Mouse (Mus musculus) yolk sac, embryonic 10.5 days (tissue): ENCODE measurements around the gene Pcsk5.

Experiments
- DNase-seq: peaks from one replicate; pipeline ENCODE4 v3.0.0-alpha.2; 2017; ENCODE audit warnings: low spot score

The Pcsk5 gene

DNA sequence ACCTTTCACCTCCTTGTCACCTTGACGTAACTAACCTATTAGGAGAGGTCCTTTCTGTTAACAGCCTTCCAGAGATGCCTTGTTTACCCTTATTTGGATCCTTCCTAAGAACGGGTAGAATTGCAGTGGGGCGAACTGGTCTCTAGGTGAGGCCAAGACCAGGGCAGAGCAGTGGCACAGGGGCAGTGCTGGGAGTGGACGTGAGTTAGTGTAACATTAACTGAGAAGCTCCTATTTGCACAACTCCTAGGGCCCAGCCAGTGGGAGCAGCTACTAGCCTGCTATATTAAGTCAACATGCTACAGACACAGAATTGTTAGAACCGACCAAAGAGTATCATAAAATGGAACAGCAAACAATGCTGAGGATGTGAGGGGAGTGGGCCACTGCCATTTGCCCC lies 30.8 kb downstream of the Pcsk5 start:
- peak; percentile 16 for DNase-seq

DNA sequence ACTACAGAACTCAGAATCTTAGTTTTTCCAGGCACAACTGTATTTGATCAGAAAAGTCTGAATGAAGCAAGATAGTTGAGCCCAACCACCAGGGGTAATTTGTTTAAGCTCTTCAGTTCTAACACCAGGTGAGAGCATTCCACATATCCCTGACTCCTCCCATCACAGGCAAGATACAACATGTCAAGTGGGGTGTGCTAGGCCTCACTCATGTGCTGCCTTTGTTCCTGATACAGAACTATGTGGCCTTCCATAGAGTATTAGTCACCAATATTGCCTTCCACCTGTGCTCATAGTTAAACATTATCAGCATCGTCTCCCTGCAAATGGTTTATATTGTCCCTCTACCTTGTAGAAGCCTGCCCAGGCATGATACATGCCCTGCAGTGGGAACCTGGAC lies 36.6 kb downstream of the Pcsk5 start:
- DNase-seq, result no peak

DNA sequence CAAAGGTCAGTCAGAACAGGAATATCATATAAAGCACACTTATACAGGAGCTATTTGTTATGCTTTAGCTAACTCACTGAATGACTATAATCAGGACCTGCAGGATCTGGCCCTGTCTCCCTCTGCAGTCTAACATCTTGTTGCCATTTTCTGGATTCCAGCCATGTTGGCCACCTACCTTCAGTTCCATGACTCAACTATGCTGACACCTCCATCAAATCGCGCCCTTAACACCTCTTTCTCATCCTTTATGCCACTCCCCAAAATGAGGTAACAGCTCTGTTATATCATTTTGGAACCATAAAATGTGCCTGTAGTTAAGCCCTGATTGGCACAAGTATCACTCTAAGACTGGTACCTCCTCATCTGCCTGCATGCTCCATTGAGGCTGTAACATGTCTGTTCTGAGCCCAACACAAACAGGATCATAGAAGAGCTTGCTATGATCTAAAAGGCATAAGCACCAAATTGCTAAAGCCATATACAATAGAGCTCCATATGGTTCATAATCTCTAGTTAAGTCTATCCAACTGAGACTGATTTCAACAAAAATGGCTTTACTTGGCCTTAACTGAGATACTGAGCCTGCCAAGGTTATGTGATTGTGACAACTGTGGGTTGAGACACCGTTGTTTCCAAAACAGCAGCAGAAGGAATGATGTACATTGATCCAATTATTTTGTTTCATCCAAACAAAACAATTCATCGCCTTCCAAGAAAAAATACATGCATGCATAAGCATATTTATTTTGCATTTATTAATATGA lies 37.8 kb downstream of the Pcsk5 start:
- no peak for DNase-seq

DNA sequence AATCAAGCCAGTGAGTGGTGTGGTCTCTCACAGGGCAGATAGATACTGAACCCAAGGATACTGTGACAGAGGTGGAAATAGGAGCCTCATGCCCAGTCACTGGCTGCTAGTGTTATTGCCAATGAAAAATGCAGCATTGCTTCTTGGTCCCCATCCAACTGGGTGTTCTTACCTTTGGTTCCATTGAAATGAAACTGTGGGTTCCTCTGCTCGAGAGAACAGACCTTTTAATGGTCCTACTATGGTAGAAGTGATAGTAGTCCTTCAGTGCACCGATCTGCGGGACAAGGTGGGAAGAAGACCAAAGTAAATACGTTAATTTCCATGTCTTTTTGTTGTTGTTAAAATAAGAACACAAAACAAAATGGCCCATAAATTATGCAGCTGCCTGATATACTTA lies 44.0 kb downstream of the Pcsk5 start:
- no peak for DNase-seq

DNA sequence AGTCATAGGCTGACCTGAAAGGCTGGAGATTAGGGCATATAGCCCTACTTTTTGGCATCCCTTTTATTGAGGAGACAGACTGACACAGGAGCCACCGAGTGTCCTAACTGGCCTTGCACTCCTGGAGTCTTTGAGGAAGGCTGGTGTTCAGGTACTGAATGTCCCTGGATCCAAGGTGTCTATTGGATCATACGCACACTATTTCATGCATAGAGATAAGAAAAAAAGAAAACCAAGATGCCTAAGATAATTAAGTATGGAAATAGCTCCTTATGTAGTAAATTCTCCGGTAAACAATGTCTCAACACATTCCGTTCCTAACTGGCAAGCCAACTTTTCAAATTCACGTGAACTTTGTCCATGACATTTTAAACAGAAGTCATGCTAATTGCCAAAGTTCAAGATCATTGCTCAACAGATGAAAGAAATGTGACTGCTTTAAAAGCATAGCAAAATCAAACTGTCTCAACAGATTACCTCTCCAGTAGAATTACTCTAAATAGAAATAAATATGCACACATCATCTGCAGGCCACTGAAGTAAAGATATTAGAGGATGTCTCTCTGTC lies 45.9 kb downstream of the Pcsk5 start:
- no peak for DNase-seq

DNA sequence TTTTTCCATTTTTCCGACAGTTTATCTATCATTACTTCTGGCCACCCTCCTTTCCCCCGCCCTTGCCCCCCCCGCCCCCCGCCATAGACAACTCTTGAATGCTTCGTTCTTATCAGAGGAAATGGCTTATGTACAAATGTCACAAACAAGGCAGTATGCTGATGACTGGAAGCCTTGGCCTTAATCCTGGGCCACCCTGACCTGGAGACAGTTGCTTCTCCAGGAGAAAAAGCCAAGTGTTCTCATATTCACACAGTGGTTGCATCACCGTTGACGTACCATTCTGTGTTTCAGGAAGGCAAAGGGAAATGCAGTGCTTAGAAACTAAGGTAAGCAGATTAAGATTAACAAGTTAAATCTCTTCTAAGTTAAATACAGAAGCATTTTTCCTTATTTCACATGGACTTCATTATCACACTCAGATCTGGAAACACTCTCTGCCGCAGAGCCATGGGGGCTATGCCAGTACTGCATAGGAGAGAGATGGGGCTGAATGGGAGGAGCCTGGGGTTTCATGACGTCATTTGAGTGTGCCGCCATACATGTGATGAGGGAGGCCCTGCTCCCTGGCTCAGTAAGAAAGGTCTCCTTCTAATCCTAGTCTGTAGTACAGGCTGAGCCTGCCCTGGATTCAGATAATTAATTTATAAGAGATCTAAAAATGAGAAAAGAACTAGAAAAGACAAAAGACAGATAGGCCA lies 48.7 kb downstream of the Pcsk5 start:
- no peak for DNase-seq

DNA sequence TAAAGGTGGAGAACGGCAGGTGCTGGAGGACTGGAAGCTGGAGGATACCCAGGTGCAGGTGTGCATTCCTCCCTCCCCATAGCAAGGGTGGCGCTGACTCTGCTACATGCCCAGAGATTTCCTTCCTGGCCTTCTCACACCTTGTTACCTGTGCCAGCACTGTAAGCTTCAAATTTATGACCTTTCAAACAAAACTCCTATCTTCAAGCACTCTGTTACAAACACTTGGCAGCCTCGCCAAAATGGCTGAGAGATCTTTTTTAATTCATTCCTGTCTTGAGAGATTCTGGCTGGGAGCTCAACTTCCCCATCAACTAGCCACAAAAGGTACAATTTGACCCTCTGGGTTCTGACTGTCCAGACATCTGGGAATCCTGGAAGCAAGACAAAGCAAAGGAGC lies 50.7 kb downstream of the Pcsk5 start:
- DNase-seq, result no peak

DNA sequence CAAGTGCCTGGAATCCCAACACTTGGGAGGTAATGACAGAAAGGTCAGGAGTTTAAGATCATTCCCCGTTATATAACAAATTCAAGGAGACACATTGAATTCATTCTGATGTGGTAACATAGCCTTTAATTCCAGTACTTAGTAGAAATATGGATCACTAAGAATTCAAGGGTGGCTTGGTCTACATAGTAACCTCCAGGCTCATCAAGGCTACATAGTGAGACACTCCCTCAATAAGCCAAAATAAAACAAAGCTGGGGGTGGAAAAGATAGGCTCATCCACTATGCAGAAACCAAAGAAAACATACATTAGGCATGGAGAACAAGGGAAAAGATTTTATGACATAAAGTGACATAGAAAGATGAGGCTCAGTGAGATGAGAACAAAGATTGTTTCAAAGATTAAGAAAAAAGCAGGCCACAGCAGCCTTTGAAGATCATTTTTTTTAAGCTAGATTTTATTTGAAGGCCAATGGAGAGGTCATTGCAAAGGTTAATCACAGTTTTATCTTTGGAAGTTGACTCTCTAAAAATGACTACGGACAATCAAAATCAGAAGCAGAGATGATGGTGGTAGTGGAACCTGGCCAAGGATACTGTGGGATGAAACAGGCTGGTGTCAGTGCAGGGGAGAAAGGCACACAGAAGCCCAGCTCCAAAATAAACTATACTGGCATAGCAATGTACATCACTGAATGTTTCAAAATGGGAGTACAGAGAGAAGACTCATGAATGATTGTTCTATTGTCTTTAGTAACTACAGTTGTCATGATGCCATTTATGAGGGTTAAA lies 52.8 kb downstream of the Pcsk5 start:
- no peak for DNase-seq

DNA sequence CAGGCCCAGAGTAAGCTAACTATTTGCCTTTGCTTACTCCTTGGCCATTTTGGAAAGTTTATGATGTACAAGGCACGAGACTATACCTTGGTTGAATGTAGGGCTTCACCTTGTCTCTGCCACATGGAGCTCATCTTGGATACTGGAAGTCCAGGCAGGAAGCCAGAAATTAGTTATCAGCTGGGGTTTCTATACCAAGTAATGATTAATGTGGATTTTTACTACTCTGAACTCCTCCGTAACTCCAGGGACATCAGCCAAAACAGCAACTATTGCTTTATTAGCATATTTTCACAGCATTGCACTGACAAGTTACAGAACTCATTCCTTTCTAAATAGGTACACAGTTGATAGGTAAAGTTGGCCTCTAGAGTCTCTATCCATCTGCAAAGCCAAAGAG lies 54.2 kb downstream of the Pcsk5 start:
- DNase-seq, result no peak

DNA sequence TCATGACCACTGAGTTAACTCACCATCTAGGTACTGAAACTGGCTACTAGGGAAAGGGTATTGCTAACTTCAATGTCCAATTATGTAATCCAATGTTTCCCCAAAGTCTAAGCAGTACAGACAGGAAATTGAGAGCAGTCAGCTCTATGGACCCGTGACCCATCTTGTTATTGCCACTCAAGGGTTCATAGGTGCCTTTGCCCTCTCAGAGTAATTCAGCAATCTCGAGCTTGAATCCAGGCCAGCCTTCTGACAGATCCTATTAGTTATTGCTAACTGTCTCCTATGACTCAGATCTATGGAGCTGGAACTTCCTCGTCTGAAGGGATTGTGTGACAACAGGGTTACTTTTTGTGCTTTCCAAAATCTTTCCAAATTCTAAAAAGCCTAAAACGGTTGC lies 56.1 kb downstream of the Pcsk5 start:
- no peak for DNase-seq

DNA sequence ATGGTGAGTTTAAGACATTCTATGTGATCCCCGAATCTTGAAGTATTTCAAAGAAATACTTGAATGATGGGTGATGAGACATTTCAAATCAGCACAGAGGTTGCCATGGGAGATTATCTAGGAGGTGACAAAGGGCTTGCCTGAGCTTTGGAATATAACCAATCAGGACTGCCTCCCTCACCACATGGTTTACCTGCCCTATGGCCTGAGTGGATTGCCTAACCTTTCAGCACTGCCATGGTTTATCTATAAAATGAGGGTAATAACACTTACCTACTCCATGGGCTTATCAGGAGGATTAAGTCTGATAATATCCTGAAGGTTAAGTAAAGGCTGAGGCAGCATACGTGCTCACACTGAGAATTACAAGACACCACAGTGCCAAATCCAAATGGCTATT lies 61.5 kb downstream of the Pcsk5 start:
- peak; percentile 6 for DNase-seq

DNA sequence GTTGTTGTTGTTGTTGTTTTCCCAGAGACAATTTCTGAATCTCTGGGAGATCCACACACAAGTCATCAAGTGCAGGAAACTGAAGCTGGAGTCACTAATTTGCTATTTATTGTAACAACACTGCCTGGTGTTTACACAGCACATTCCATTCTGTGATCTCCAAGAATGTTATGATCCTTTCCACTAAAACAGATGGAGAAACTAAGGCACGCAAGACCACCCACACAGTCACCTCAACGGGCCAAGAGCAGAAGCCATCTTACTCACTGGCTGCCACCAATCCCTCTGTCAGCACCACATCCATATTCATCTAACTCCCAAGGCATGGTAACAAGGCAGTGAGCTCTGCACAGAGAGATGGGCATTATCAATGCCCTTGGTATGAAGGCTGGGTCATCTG lies 62.3 kb downstream of the Pcsk5 start:
- no peak for DNase-seq

DNA sequence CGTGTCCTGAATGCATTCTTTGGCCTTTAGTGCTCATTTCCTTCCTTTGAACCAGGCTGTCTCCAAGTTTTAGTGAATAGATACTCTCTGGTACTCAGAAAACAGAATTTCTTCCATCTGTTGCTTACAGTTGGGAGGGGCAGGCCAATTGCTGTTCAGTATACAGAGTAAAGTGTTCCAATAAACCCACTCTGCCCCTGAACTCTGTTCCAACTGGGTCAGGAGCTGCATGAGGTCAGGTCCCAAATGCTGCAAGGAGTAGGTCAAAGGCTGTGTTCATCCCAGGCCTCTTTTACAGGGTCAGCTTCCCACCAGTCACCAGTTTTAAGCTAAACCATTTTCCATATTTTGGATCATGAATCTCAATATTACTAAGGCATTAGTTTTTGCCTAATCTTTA lies 63.4 kb downstream of the Pcsk5 start:
- DNase-seq, result no peak

DNA sequence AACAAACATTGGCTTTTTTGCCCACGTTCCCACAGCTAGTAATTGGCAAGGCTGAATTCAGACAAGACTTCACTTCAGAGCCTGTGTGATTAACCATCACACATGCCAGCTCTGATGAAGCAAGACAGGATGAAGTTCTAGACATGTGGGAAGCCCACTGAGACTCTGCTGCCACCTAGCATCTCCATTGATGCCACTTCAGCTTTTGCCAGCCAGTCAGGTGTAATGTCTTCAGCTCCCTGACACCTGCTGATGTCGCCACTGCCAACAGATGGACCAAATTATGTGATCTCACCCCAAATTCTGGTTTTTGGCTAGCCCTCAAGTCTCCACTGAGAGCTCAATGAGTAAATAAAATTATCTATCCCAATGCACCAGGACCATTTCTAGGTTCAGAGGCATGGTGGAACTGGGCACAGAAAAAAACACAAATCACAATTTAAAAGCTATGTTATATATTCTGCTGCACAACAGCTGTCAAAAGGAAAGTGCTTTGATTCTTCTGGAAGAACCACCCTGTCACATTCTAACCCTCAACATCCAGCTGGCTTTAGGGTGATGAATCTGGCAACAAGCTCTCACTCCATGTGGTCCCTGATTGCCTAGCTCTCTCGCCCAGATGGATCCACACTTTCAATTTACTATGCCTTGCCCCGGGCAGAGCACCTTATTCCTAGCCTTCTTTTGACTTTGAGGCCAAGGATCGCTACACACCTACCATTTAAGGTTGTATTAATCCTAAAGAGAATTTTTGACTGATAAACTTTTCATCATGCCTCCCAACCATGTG lies 67.6 kb downstream of the Pcsk5 start:
- no peak for DNase-seq

DNA sequence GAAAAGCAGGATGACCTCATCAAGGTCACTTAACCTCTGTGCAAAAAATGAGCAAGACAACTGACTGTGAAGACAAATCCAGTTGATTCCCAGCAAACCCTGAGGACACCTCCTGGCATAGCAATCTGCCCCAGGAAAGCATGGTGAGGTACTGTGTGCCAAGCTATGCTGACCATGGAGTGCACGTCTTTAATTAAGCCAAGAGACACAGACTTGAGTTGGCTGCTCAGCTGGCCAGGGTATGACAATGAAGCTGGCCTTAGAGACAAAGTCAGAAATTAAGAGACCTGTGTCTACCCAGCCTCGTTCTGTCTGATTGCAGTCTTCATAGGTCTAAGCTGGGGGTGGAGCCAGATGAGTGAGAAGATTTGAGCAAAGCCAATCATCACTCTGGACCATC lies 72.4 kb downstream of the Pcsk5 start:
- no peak for DNase-seq

DNA sequence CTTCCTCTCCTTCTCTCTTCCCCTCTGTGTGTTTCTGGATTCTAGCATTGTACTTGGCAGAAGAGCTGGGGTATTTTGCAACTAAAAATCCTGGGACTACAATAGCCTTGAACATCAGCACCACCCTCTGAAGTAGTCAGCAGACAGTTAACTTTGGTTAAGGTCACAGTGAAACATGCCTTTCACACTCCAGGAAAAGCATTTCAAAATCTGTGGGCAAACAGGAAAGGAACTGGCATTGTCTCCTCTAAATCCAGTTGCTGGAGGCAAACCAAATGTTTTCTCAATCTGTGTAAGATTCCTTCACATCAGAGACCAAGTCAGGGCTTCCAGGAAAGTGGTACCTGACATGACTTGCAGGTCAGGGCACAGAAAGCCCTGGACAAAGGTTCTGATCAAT lies 74.7 kb downstream of the Pcsk5 start:
- DNase-seq, result no peak

DNA sequence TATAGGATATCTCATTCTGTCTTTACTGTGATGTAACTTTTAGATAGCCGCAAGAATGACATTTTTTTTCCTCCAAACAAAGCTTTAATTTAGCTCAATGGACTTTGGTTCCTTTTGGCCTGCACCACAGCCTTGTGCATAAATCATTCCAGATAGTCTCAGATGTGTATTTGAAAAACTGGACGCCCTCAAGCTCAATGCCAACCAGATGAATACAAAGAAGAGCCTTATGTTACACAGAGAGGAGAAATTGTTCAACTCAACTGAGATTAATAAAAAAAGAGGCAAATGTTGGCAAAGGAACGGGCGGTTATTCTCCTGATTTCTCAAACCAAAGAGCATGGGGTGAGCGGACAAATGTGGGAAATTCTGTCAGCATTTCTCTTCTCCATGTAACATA lies 75.8 kb downstream of the Pcsk5 start:
- DNase-seq, result no peak

DNA sequence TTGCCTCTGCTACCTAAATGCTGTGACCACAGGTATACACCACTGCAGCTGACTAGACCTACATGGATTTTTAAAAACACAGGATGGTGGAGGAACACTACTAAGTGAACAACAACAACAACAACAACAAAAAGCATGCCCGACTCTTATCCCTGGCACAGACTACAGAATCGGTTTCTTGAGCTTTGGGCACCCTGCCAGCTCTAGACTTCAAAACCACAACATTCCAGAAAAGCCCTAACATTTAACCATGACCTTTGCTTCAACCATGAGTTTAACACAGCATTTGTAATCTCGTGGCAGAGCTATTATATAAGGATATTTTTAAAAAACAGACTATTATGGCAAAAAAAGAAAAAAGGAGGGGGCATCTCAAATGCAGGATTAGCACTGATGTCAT lies 84.6 kb downstream of the Pcsk5 start:
- no peak for DNase-seq

DNA sequence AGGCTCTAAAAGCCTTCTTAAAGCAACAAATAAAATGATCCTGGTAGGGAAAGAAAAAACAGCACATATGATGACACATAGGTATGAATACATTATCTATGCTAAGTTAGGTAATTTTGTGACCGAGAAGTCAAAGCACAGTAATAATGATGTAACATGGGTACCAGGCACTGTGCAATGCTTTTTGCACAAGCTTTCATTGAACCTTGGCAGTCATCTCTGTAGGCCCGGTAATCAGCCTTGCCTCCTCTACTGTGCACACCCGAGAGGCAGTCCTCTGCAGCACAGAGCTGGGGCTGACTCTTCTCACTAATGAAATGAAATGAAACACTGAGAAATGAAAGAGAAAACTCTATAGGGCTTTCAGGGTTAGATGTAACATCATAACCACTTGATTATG lies 89.1 kb downstream of the Pcsk5 start:
- DNase-seq, result no peak

DNA sequence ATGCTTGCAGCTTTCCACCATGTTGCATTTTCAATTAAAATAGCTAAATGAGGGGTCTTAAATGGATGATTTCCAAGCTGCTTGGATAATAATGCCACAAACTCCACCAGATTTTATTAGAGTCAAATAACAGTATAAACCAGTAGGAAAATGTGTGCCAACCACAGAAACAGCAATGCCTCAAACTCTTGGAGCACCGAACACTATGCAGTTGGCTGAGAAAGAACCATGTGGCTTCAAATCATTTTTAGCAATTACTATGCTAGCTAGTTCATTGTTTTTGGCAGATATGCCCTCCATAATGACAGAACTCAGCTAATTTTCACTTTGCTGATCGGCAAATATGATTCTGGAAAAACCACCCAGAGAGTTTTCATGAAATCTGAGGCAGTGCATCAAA lies 92.1 kb downstream of the Pcsk5 start:
- no peak for DNase-seq

DNA sequence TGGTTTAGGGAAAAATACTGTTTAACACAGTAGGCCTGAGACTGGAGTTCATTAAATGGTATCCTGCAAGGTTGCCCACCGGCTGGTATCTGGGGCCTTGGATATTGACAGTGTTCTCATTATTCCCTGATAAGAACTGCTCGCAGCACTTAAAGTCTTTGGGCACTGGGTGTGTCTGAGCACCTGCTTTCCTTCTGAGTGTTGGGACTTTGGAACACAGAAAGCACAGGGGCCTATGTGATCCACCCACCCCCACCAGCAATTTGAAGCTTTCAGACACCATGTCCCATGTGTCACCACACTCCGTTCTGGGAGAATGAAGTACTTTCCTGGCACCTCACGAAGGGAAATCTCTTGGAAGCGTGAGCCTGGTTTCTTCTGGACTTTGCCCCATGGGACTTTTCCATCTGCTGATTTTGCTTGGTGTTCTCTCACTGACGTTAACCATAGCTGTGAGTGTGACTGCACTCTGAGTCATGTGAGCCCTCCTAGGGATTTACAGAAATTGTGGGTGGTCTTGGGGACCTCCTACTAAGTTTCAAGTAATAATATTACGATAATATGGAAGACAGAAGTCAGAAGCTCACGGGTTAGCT lies 92.9 kb downstream of the Pcsk5 start:
- no peak for DNase-seq

DNA sequence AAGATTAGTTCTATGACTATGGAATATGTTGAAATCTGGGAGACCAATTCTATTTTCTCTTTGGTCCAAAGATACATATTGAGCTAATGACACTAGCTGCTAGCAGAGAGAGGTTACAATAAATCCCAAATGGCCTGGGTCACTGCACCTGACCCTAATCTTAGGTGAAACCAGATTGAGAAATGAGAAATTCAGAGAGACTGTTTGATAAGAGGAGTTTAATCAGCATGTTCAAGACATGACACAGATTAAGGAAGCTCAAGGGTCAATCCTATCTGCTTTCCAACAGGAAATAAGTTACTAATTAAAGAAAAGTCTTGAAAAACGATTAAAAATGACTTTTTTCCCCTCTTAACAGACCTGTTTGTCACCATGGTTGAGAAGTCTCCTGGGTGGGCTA lies 96.0 kb downstream of the Pcsk5 start:
- no peak for DNase-seq
